Mouse (Mus musculus): ENCODE results near the gene Olfr1495.

DNA sequence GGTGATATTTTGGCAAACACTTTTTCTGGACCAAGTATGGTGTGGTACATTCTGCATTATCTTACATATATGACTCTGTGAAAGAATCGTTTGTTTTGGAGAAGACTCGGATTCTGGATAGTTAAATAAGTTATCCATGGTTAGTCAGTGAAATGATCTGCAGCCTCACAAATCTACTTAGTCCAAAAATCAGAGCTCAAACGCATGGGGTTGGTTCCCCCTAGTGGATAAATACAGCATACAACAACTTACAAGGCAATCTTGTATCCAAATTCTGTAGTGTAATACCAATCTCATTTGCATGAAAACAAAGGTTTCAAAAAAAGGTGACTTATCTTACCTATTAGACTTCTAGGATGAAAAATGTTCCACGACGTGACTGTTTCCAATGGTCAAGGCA lies 54.4 kb downstream of the Olfr1495 start:
- TF ChIP-seq POLR2A (IDR thresholded peaks at IDR 0.05; ENCODE audit: low read depth, low read length) = no peak
- TF ChIP-seq CTCF (IDR thresholded peaks at IDR 0.05; ENCODE audit: borderline replicate concordance, insufficient read depth, low read length) = no peak

Data from embryonic fibroblast, embryonic 13.5 days (primary cell).